Mouse (Mus musculus) G1E (cell line): ENCODE data around the gene Cenpu.

Experiments used
- CTCF ChIP-seq: IDR thresholded peaks from 2 replicates; pipeline ENCODE4 v1.5.1; 2012; ENCODE audit warnings: low read depth, low read length, inconsistent platforms, mixed read lengths
- GATA1 ChIP-seq: IDR thresholded peaks from 2 replicates; pipeline ENCODE4 v1.6.1; 2012; ENCODE audit warnings: borderline replicate concordance, low read length, inconsistent platforms, mixed read lengths
- GATA2 ChIP-seq: IDR thresholded peaks from 2 replicates; pipeline ENCODE4 v1.6.1; 2012; ENCODE audit warnings: low read depth, low read length, inconsistent platforms, borderline replicate concordance
- POLR2AphosphoS5 ChIP-seq: IDR thresholded peaks from 2 replicates; pipeline ENCODE4 v1.6.1; 2012; ENCODE audit warnings: low read depth, low read length, inconsistent platforms; ENCODE audit not compliant: insufficient replicate concordance
- TAL1 ChIP-seq: conservative IDR thresholded peaks from 2 replicates; pipeline ENCODE4 v1.6.1; 2012; ENCODE audit warnings: low read depth, low read length, inconsistent platforms, mixed read lengths

GRCm38 (mm10) chr8:46598753-46599152 lies 46.9 kb downstream of the Cenpu start:
- no peak for TF ChIP-seq CTCF
- TF ChIP-seq GATA1 = no peak
- no peak for TF ChIP-seq POLR2AphosphoS5
- no peak for TF ChIP-seq GATA2
- TF ChIP-seq TAL1 = no peak
